Mouse (Mus musculus) midbrain, postnatal 0 days (tissue): ENCODE data around the gene Pafah1b2. TPM values are rescaled to one million over a fixed set of nuclear protein-coding genes. Genes with fewer than 3 reads are reported as not detected.

Source experiments
- ATAC-seq: fragments of 200-750 bp; cut with Nextera tagmentation; 2 replicates; pipeline ENCODE4 v1.8.0; 2017; ENCODE audit warnings: moderate number of reproducible peaks, mild to moderate bottlenecking, moderate TSS enrichment, moderate library complexity; ENCODE audit not compliant: low FRiP score
- DNase-seq: peaks from one replicate; pipeline ENCODE4 v3.0.0-alpha.2; 2015; ENCODE audit warnings: low spot score
- H3K27ac ChIP-seq: fragments of 300-500 bp; sonication (generic); 2 replicates; pipeline ENCODE4 v1.5.1; 2014; ENCODE audit warnings: low read depth, mild to moderate bottlenecking, low read length, mixed read lengths
- H3K27me3 ChIP-seq: fragments of 300-500 bp; sonication (generic); 2 replicates; pipeline ENCODE4 v1.6.1; 2014; ENCODE audit warnings: low read length, control low read depth, mixed read lengths; ENCODE audit not compliant: insufficient read depth
- H3K36me3 ChIP-seq: fragments of 300-500 bp; sonication (generic); 2 replicates; pipeline ENCODE4 v1.6.1; 2014; ENCODE audit warnings: low read length, control low read depth, mixed read lengths; ENCODE audit not compliant: insufficient read depth
- H3K4me1 ChIP-seq: fragments of 300-500 bp; sonication (generic); 2 replicates; pipeline ENCODE4 v1.6.1; 2014; ENCODE audit warnings: mild to moderate bottlenecking, control low read depth, antibody characterized with exemption, low read length, mixed read lengths; ENCODE audit not compliant: insufficient read depth
- H3K4me2 ChIP-seq: fragments of 300-500 bp; sonication (generic); 2 replicates; pipeline ENCODE4 v1.6.1; 2014; ENCODE audit warnings: low read depth, mild to moderate bottlenecking, low read length, mixed read lengths; ENCODE audit not compliant: poor library complexity, severe bottlenecking
- H3K4me3 ChIP-seq: fragments of 300-500 bp; sonication (generic); 2 replicates; pipeline ENCODE4 v1.5.1; 2014; ENCODE audit warnings: low read depth, mild to moderate bottlenecking, low read length, moderate library complexity
- H3K9ac ChIP-seq: fragments of 300-500 bp; sonication (generic); replicated peaks from 2 replicates; pipeline ENCODE4 v1.6.1; 2014; ENCODE audit warnings: mild to moderate bottlenecking, low read length, moderate library complexity, mixed read lengths; ENCODE audit not compliant: poor library complexity, severe bottlenecking
- H3K9me3 ChIP-seq: fragments of 300-500 bp; sonication (generic); 2 replicates; pipeline ENCODE4 v1.6.1; 2016; ENCODE audit warnings: low read length, control low read depth
- CTCF ChIP-seq: IDR thresholded peaks from 2 replicates; pipeline ENCODE4 v1.5.1; 2016; ENCODE audit warnings: antibody characterized with exemption, mild to moderate bottlenecking
- WGBS: fragments of 180-500 bp; shearing (Covaris S2); extraction: QIAGEN DNeasy Blood & Tissue Kit; methylation state at CpG from one replicate; pipeline ENCODE4 v1.1.7; 2014; 5-methylcytosine and 5-hydroxymethylcytosine counted together
- polyA plus RNA-seq: library from polyadenylated mRNA; unstranded; fragments of >200 nt; fragmentation: Nextera tagmentation; extraction: Ambion mirVana; gene quantifications from 2 replicates; pipeline ENCODE4 v1.2.1, GENCODE M21; 2015
- total RNA-seq: library from RNA; depleted of rRNA; stranded (reverse); fragments of >200 nt; gene quantifications from 2 replicates; pipeline ENCODE4 v1.2.3, GENCODE M21; 2014

Gene Pafah1b2
- total and polyA plus RNA-seq, 2 experiments from 2014 or later, result 237 to 249 TPM

GRCm38 (mm10) chr9:46013616-46014015 is 1.1 kb upstream of the Pafah1b2 start:
- Histone ChIP-seq H3K9me3 (no peaks in the 10 kb centered on the region), H3K4me1 (peaks cover 6% of the 10 kb centered on the region), H3K27ac (peak overlapping the region; percentile 93), H3K36me3 (no peaks in the 10 kb centered on the region), H3K4me2 (peak overlapping the region; percentile 90), H3K9ac (peak overlapping the region; percentile 97), H3K4me3 (peak overlapping the region; percentile 99), H3K27me3 (no peaks in the 10 kb centered on the region)
- WGBS, result 0% methylated on average over 5 of the region's 5 CpGs
- TF ChIP-seq CTCF, result no peak
- DNase-seq (peak; percentile 31), ATAC-seq (no peak)

GRCm38 (mm10) chr9:46013009-46013586 is 608 bp upstream of the Pafah1b2 start:
- Histone ChIP-seq H3K36me3 (no peaks in the 10 kb centered on the region), H3K27ac (peak overlapping the region; percentile 93), H3K4me2 (peak overlapping the region; percentile 90), H3K4me1 (peaks cover 6% of the 10 kb centered on the region), H3K9ac (peak overlapping the region; percentile 97), H3K27me3 (no peaks in the 10 kb centered on the region), H3K9me3 (no peaks in the 10 kb centered on the region), H3K4me3 (peak overlapping the region; percentile 99)
- under 1% methylated on average over 37 of the region's 46 CpGs for WGBS
- no peak for TF ChIP-seq CTCF
- DNase-seq, result no peak
- ATAC-seq, result peak; percentile 68

GRCm38 (mm10) chr9:46011094-46011970 is 1.2 kb downstream of the Pafah1b2 start:
- Histone ChIP-seq H3K36me3 (no peaks in the 10 kb centered on the region), H3K27me3 (no peaks in the 10 kb centered on the region), H3K4me2 (peak overlapping the region; percentile 62), H3K9ac (no peak overlapping the region), H3K9me3 (no peaks in the 10 kb centered on the region), H3K27ac (0 out of 2 replicates have a peak overlapping the region, but pooled peaks have one; percentile 73), H3K4me1 (peaks cover 2% of the 10 kb centered on the region), H3K4me3 (peak overlapping the region; percentile 99; the same call in 1 of the 2 replicates)
- 45% methylated on average over 3 of the region's 3 CpGs for WGBS
- no peak for ATAC-seq
- DNase-seq, result no peak
- TF ChIP-seq CTCF, result no peak

GRCm38 (mm10) chr9:46009669-46009983 is 2.9 kb downstream of the Pafah1b2 start:
- 89% methylated on average over 1 of the region's 1 CpGs for WGBS
- no peaks in the 10 kb centered on the region for H3K36me3 ChIP-seq
- no peak for TF ChIP-seq CTCF
- H3K4me2 ChIP-seq, result no peak overlapping the region
- no peak overlapping the region for H3K27ac ChIP-seq
- no peak overlapping the region for H3K9ac ChIP-seq
- H3K4me3 ChIP-seq, result no peak overlapping the region
- H3K4me1 ChIP-seq, result no peaks in the 10 kb centered on the region
- ATAC-seq (no peak), DNase-seq (no peak)
- H3K9me3 ChIP-seq, result no peaks in the 10 kb centered on the region
- H3K27me3 ChIP-seq, result no peaks in the 10 kb centered on the region

DNA sequence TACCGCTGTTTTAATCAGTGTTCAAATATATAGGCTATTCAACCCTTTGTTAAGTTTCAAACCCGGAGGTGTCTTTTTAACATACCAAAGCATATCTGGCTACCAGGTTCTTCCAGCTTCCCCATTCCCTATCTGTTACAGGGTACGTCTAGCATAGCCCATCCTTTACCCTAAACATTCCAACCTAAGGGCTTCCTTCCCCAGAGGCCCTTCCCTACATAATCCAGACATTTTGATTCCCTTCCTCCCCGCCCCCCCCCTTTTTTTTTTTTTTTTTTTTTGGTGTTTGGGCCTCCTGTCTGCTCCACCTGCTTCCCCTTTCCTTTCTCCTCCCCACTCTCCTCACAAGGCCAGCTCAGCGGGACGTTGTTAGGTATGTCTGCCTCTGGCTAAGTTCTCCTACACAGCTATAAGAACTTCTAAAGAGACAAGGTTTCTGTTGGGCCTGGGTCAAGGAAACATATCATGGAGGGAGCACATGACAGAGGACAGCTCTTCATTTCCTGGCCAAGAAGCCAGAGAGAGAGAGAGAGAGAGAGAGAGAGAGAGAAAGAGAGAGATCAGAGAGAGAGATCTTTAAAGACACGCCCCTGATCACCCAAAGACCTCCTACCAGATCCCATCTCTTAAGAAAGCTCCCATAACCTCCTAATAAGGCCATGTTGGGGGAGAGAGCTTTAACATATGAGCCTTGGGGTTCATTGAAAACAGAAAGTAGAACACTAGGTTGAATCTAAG is 3.4 kb downstream of the Pafah1b2 start:
- H3K9ac ChIP-seq, result no peak overlapping the region
- WGBS, result 77% methylated on average over 6 of the region's 7 CpGs
- no peaks in the 10 kb centered on the region for H3K4me1 ChIP-seq
- no peak overlapping the region for H3K4me2 ChIP-seq
- no peaks in the 10 kb centered on the region for H3K27me3 ChIP-seq
- no peaks in the 10 kb centered on the region for H3K9me3 ChIP-seq
- no peak for ATAC-seq
- no peak for TF ChIP-seq CTCF
- H3K27ac ChIP-seq, result no peak overlapping the region
- H3K36me3 ChIP-seq, result no peaks in the 10 kb centered on the region
- no peak overlapping the region for H3K4me3 ChIP-seq
- no peak for DNase-seq
